Mouse (Mus musculus) thymus, postnatal 14 days (tissue): ENCODE measurements around the gene Uqcc3.
A peak's percentile ranks its signal among the peaks of the same experiment; 100 is the strongest.
"Not testable (repeated sequence)": the region's sequence is repeated elsewhere in the genome, so short reads cannot be mapped to it uniquely, and the experiment has no call there.

Experiments
- DNase-seq: peaks from one replicate; pipeline ENCODE4 v3.0.0; 2021

Uqcc3 gene

GRCm38 (mm10) chr19:8880311-8881033 lies at the start of gene Uqcc3:
Uqcc3 (minus strand) TSS chr19:8880923.
- peak; percentile 94 for DNase-seq

DNA sequence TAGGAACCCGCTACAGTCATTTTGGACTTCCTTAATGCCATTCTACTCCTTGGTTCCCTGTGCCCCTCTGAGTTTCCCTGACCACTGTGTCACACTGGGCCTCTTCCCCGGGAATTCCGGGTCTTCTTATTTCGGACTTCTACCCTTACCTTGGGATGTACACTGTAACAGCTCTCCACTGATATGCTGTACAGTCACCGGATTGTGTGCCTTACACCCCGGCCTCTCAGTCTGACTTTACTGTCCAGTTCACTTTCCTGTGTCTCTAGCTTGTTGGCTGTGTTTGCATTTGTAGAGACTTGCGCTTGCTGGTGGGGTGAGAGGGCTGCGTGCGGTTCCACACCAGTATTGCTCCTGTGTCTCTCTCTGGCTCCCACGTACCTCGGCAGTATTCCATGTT lies 49.4 kb upstream of the Uqcc3 start:
- DNase-seq, result no peak

DNA sequence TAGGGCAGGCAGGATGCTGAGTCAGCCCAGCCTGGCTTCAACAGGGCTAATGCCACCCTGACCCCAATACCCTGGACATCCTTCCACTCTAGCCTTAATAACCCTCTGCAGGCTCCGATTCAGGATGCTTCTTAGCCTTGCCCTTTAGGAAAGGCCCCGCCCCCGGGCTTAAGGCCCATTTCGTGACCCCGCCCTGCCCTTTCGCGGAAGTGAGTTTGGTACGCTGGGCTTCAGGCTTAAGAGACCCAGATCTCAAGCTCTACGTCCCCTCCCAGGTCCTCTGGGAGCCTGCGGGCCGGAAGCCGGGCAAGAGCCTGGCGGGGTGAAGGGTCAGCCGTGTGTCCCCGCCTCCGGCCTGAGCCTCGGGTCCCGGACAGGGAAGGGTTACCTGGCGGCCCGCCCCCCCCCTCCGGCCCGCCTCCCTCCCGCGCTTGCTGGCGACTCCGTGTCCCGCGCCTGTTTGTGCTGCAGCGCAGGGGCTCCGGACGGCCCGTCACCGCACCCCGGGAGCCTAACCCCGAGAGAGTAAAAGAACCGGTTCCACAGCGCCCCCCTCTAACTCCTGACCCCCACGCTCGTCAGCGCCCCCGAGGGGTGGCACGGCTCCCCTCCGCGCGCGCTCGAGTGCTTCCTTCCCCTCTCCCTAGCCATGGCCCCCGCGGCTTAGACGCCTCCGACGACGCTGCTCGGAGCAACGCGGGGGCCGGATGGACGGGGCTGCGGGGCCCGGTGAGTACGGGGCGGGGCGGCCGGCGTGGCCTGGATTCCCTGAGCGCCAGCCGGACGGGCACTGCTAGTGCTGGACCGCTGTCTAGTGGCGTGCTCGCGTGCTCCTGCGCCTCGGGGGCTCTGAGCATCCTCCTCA lies 48.7 kb upstream of the Uqcc3 start, which contains the start of the genes Rom1 and Eml3:
Gene Rom1, minus strand, starts transcription at position 133 of the 865 bp plus-strand sequence.
Gene Eml3, plus strand, starts transcription at position 329 of the 865 bp plus-strand sequence.
- DNase-seq, result peak; percentile 93

GRCm38 (mm10) chr19:8928689-8929223 lies 48.0 kb upstream of the Uqcc3 start:
- DNase-seq, result no peak

- DNase-seq, result no peak
These were observed 47.3 kb upstream of the Uqcc3 start for GRCm38 (mm10) chr19:8927891-8928525.

GRCm38 (mm10) chr19:8926766-8927165 lies 46.0 kb upstream of the Uqcc3 start:
- no peak for DNase-seq

- no peak for DNase-seq
These were observed 41.0 kb upstream of the Uqcc3 start for GRCm38 (mm10) chr19:8921741-8922140.

GRCm38 (mm10) chr19:8920836-8921291 lies 40.1 kb upstream of the Uqcc3 start:
- peak; percentile 39 for DNase-seq

DNA sequence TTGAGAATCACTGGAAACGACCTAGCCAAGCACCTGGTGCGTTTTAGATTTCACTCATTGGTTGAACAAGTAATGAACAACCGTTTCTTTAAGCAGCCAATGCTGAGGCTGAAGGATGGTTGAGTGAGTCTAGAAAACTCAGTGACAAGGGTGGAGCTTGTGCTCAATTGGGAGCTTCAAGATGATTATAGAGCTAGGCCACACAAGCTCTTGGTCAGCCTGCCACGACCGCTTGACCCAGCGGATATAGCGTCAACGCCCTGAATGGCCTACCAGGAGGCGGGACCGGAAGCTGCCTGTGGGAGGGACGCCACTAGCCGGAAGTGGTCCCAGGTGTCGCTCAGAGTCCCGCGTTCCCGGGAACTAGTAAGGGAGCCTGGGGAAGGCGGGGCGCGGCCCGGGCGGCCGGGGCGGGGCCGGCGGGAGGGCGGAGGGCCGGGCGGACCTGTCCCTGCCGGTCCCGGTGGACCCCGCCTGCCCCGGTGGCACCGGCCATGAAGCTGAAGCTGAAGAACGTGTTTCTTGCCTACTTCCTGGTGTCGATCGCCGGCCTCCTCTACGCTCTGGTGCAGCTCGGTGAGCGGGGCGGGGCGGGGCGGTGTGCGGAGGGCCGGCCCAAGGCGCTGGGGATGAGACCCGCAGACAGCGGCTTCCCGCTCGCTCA lies 39.5 kb upstream of the Uqcc3 start, which contains the start of gene B3gat3:
Gene B3gat3, plus strand, starts transcription at position 302 of the 664 bp plus-strand sequence.
- DNase-seq, result peak; percentile 85

- DNase-seq, result no peak
These were observed 39.0 kb upstream of the Uqcc3 start for GRCm38 (mm10) chr19:8919684-8920072.

- no peak for DNase-seq
These were observed 38.3 kb upstream of the Uqcc3 start for GRCm38 (mm10) chr19:8919000-8919399.

GRCm38 (mm10) chr19:8914212-8914611 lies 33.5 kb upstream of the Uqcc3 start:
- DNase-seq, result no peak

- no peak for DNase-seq
These were observed 31.1 kb upstream of the Uqcc3 start for GRCm38 (mm10) chr19:8911810-8912209.

- DNase-seq, result no peak
These were observed 27.8 kb upstream of the Uqcc3 start for GRCm38 (mm10) chr19:8908531-8908930.

- DNase-seq, result no peak
These were observed 22.7 kb upstream of the Uqcc3 start for GRCm38 (mm10) chr19:8903412-8903811.

DNA sequence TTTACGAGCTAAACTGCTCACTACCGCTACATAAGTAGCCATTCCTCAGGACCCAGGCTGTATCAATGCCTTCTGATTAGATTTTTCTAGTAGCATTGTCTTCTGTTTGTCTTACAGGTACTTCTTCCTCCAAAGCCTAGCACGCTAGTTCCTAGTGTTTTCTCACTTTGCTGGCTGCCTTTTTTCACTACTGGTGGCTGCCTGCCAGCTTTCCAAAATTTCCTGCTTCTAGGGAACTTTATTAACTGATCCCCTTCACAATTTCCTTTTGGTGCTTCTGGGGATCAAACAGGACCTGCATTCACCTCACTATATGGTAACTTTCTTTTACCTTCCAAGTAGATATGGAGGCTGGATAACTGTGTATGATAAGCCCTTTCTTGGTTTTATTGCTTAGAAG lies 18.4 kb upstream of the Uqcc3 start:
- no peak for DNase-seq

GRCm38 (mm10) chr19:8898576-8898975 lies 17.9 kb upstream of the Uqcc3 start:
- peak; percentile 31 for DNase-seq

GRCm38 (mm10) chr19:8897865-8898495 lies 17.3 kb upstream of the Uqcc3 start, which contains the start of gene Ganab:
Ganab (plus strand) TSS chr19:8898071.
- peak; percentile 96 for DNase-seq

DNA sequence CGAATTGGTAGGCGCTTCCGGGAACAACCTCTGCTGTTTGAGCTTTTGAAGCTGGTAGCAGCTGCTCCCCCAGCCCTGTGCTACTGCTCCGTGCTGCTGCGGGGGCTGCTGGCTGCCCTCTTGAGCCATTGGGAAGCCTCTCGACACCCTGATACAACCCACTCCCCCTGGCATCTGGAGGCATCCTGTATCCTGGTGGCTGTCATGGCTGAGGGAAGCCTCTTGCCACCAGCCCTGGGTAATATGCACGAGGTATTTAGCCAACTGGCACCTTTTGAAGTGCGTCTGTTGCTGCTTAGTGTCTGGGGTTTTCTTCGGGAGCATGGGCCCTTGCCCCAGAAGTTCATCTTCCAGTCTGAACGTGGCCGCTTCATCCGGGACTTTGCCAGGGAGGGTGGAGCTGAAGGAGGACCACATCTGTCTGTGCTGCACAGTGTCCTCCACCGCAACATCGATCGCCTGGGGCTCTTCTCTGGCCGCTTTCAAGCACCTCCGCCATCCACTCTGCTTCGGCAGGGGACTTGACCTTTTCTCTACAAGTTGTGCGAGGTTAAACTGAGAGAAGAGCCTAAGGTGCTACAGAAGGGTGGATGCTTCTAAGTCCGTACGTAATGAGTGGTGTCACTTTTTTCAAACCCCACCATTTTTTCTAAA lies 16.6 kb upstream of the Uqcc3 start:
- DNase-seq, result peak; percentile 37

DNA sequence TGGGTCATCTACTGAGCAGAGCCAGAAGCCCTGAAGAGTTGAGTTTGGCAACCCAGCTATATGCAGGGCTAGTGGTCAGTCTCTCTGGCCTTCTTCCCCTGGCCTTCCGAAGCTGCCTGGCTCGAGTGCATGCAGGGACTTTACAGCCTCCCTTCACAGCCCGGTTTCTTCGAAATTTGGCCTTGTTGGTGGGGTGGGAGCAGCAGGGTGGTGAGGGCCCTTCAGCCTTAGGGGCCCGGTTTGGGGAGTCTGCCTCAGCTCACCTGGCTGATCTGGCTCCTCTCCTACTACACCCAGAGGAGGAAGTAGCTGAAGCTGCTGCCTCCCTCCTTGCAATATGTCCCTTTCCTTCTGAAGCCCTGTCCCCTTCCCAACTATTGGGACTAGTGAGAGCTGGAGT lies 15.5 kb upstream of the Uqcc3 start:
- DNase-seq, result not testable (repeated sequence)

GRCm38 (mm10) chr19:8895397-8895960 lies 14.8 kb upstream of the Uqcc3 start:
- no peak for DNase-seq
